Mouse (Mus musculus) stomach, embryonic 16.5 days (tissue): Measurements from ENCODE around the gene Eno4. TPM values are rescaled to one million over a fixed set of nuclear protein-coding genes. Genes with fewer than 3 reads are reported as not detected.

Experiments
- ATAC-seq: fragments of 200-750 bp; cut with Nextera tagmentation; 2 replicates; pipeline ENCODE4 v1.8.0; 2017; ENCODE audit warnings: moderate number of reproducible peaks, moderate TSS enrichment; ENCODE audit not compliant: insufficient read depth, low FRiP score
- H3K27ac ChIP-seq: fragments of 300-500 bp; sonication (generic); 2 replicates; pipeline ENCODE4 v1.5.1; 2014; ENCODE audit warnings: low read length
- H3K27me3 ChIP-seq: fragments of 300-500 bp; sonication (generic); 2 replicates; pipeline ENCODE4 v1.6.1; 2014; ENCODE audit warnings: low read length, control low read depth, mixed read lengths; ENCODE audit not compliant: control insufficient read depth, insufficient read depth
- H3K36me3 ChIP-seq: fragments of 300-500 bp; sonication (generic); 2 replicates; pipeline ENCODE4 v1.6.1; 2014; ENCODE audit warnings: low read length; ENCODE audit not compliant: control insufficient read depth, insufficient read depth
- H3K4me1 ChIP-seq: fragments of 300-500 bp; sonication (generic); 2 replicates; pipeline ENCODE4 v1.6.1; 2014; ENCODE audit warnings: low read length, control low read depth, mixed read lengths; ENCODE audit not compliant: control insufficient read depth, insufficient read depth
- H3K4me2 ChIP-seq: fragments of 300-500 bp; sonication (generic); 2 replicates; pipeline ENCODE4 v1.6.1; 2014; ENCODE audit warnings: low read depth, low read length, mixed read lengths
- H3K4me3 ChIP-seq: fragments of 300-500 bp; sonication (generic); replicated peaks from 2 replicates; pipeline ENCODE4 v1.5.1; 2014; ENCODE audit warnings: mild to moderate bottlenecking, low read length
- H3K9ac ChIP-seq: fragments of 300-500 bp; sonication (generic); 2 replicates; pipeline ENCODE4 v1.6.1; 2014; ENCODE audit warnings: low read length
- H3K9me3 ChIP-seq: fragments of 300-500 bp; sonication (generic); replicated peaks from 2 replicates; pipeline ENCODE4 v1.6.1; 2016; ENCODE audit warnings: low read length, control low read depth; ENCODE audit not compliant: control insufficient read depth
- WGBS: fragments of 180-500 bp; shearing (Covaris S2); extraction: QIAGEN DNeasy Blood & Tissue Kit; methylation state at CpG from one replicate; pipeline ENCODE4 v1.1.7; 2014; 5-methylcytosine and 5-hydroxymethylcytosine counted together
- polyA plus RNA-seq: library from polyadenylated mRNA; unstranded; fragments of >200 nt; fragmentation: Nextera tagmentation; extraction: Ambion mirVana; gene quantifications from 2 replicates; pipeline ENCODE4 v1.2.1, GENCODE M21; 2015

Gene Eno4
- polyA plus RNA-seq, 1 experiment from 2014 or later: 0.21 TPM

GRCm38 (mm10) chr19:58911386-58911785, 31.8 kb upstream of the Eno4 start:
- ATAC-seq: peak; percentile 62; the same call in 1 of the 2 replicates
- Histone ChIP-seq H3K4me3 (peak overlapping the region; percentile 40), H3K27ac (no peak overlapping the region), H3K9ac (peak overlapping the region; percentile 42), H3K9me3 (no peaks in the 10 kb centered on the region), H3K27me3 (no peaks in the 10 kb centered on the region), H3K4me1 (no peaks in the 10 kb centered on the region), H3K4me2 (peak overlapping the region; percentile 51), H3K36me3 (no peaks in the 10 kb centered on the region)
- 10% methylated on average over 9 of the region's 9 CpGs for WGBS

GRCm38 (mm10) chr19:58913301-58913700, 29.9 kb upstream of the Eno4 start:
- H3K36me3 ChIP-seq: no peaks in the 10 kb centered on the region

GRCm38 (mm10) chr19:58918597-58918996, 24.6 kb upstream of the Eno4 start:
- 5% methylated on average over 11 of the region's 11 CpGs for WGBS
- no peaks in the 10 kb centered on the region; the same call in 1 of the 2 replicates for H3K4me1 ChIP-seq

More at GRCm38 (mm10) chr19:58913301-58913700, 29.9 kb upstream of the Eno4 start:
- Histone ChIP-seq H3K4me3 (no peak overlapping the region), H3K9me3 (no peaks in the 10 kb centered on the region), H3K9ac (no peak overlapping the region), H3K27me3 (no peaks in the 10 kb centered on the region), H3K4me1 (no peaks in the 10 kb centered on the region), H3K27ac (no peak overlapping the region), H3K4me2 (no peak overlapping the region)
- WGBS: 88% methylated on average over 6 of the region's 6 CpGs
- no peak for ATAC-seq

DNA sequence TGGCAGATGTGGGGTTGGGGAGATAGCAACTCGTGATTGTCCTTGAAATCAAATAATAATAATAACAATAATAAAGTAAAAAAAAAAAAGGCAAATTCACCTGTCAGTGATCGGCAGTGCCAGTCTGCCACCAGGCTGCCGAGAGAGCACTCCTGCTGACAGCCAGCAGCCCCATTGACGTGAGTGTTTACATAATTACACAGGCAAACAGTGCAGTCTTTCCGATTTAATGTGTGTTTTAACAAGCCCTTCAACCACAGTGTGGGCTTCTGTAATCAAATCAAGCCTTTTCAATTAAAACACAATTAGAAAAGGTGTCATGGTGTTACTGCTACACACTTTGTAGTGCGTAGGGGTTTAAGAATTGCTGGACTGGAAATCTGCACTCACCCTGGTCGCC, 24.1 kb upstream of the Eno4 start:
- Histone ChIP-seq H3K4me3 (peak overlapping the region; percentile 20), H3K4me2 (peak overlapping the region; percentile 37), H3K36me3 (no peaks in the 10 kb centered on the region), H3K9ac (no peak overlapping the region), H3K4me1 (no peaks in the 10 kb centered on the region; the same call in 1 of the 2 replicates), H3K9me3 (no peaks in the 10 kb centered on the region), H3K27ac (no peak overlapping the region), H3K27me3 (no peaks in the 10 kb centered on the region)
- no peak for ATAC-seq
- WGBS: 16% methylated on average over 7 of the region's 7 CpGs

More at GRCm38 (mm10) chr19:58918597-58918996, 24.6 kb upstream of the Eno4 start:
- H3K27me3 ChIP-seq: no peaks in the 10 kb centered on the region
- H3K9me3 ChIP-seq: no peaks in the 10 kb centered on the region
- peak overlapping the region; percentile 37 for H3K4me2 ChIP-seq
- ATAC-seq: no peak
- H3K36me3 ChIP-seq: no peaks in the 10 kb centered on the region
- peak overlapping the region; percentile 20 for H3K4me3 ChIP-seq
- 0 out of 2 replicates have a peak overlapping the region, but pooled peaks have one; percentile 13 for H3K9ac ChIP-seq
- no peak overlapping the region for H3K27ac ChIP-seq

DNA sequence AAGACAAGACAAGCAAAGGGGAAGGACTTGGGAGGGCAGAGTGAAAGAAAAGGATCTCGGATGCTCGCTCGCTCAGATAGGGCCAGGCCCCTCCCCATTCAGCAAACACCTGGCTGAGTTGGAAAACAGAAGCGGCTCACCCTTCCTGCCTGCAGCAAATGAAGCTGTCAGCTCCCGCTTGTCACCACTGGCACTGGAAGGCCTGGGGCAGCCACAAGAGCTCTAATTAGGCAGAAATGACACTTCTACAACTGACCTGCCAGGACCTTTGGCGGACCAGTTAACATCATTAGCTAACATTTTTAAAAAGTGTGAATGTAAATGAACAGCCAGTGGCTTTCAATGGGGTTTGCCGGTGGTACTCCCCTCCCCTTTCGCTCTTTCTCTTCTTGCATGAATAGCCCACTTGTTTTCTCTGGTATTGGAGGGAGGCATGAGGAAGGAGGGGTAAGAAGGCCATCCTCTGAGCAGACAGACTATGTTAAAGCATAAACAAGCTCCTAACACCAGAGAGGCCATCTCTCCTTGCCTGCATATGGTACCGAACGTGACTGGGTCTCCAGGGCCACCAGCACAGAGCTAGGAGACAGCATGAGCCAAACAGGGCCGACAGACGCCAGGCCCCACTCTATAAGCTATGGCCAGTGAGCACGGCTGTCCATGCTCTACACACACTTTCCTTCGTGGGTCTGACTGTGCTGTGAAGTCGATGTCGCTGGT, 12.0 kb upstream of the Eno4 start:
- H3K9ac ChIP-seq: no peak overlapping the region
- WGBS: 33% methylated on average over 16 of the region's 16 CpGs
- H3K36me3 ChIP-seq: no peaks in the 10 kb centered on the region
- no peaks in the 10 kb centered on the region for H3K9me3 ChIP-seq
- H3K4me3 ChIP-seq: no peak overlapping the region
- no peak for ATAC-seq
- peaks cover 22% of the 10 kb centered on the region for H3K27me3 ChIP-seq
- H3K4me1 ChIP-seq: peaks cover 3% of the 10 kb centered on the region; the same call in 1 of the 2 replicates
- no peak overlapping the region for H3K4me2 ChIP-seq
- H3K27ac ChIP-seq: no peak overlapping the region

GRCm38 (mm10) chr19:58933062-58933461, 10.2 kb upstream of the Eno4 start:
- no peak for ATAC-seq
- Histone ChIP-seq H3K9ac (no peak overlapping the region), H3K9me3 (no peaks in the 10 kb centered on the region), H3K27ac (no peak overlapping the region), H3K4me1 (peaks cover 3% of the 10 kb centered on the region; the same call in 1 of the 2 replicates), H3K4me3 (no peak overlapping the region), H3K4me2 (no peak overlapping the region), H3K27me3 (peaks cover 22% of the 10 kb centered on the region), H3K36me3 (no peaks in the 10 kb centered on the region)
- WGBS: 35% methylated on average over 4 of the region's 4 CpGs

DNA sequence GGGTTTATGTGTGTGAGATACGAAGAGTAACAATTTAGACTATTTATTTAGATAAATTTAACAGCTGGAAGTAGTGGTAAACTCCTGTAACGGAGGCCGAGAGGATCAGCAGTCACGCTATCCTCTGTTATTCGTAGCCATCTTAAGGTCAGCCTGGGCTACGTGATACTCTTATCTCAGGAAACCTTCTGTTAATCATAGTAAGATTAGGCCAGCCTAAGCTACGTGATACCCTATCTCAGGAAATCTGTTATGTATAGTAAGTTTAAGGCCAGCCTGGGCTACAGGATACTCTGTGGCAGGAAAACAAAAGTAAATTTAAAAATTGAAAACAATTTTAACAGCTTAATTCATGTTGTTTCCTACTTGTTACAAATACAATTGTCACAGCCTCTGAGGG, 2.7 kb downstream of the Eno4 start:
- no peak overlapping the region for H3K4me3 ChIP-seq
- H3K9ac ChIP-seq: no peak overlapping the region
- H3K9me3 ChIP-seq: no peaks in the 10 kb centered on the region
- 84% methylated on average over 7 of the region's 7 CpGs for WGBS
- peaks cover 4% of the 10 kb centered on the region for H3K4me1 ChIP-seq
- no peak for ATAC-seq
- H3K4me2 ChIP-seq: no peak overlapping the region
- H3K27me3 ChIP-seq: no peaks in the 10 kb centered on the region
- H3K36me3 ChIP-seq: no peaks in the 10 kb centered on the region
- no peak overlapping the region for H3K27ac ChIP-seq

DNA sequence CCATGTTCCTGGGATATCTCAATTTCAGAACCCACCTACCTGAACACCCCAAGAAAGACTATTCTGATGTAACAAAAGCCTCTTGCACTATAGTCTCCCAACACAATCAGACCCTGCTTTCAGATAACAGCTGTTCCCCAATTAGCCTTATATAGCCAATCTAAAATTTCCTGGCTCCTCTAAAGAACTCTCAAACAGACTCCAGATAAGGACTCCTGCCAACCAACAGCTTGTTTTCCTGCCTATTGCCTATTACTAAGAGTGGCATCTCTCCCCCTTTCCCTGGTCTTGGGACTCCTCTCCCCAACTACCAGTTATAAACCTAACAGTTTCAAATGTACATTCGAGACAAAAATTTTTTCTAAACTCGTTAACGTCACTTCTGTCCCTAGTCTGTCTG, 8.3 kb downstream of the Eno4 start:
- Histone ChIP-seq H3K9me3 (no peaks in the 10 kb centered on the region), H3K4me2 (no peak overlapping the region), H3K27ac (no peak overlapping the region), H3K4me1 (no peaks in the 10 kb centered on the region), H3K27me3 (no peaks in the 10 kb centered on the region), H3K9ac (no peak overlapping the region), H3K36me3 (no peaks in the 10 kb centered on the region), H3K4me3 (no peak overlapping the region)
- 89% methylated on average over 3 of the region's 3 CpGs for WGBS
- ATAC-seq: no peak

- Histone ChIP-seq H3K4me2 (no peak overlapping the region), H3K4me1 (no peaks in the 10 kb centered on the region), H3K36me3 (no peaks in the 10 kb centered on the region), H3K27ac (no peak overlapping the region), H3K9me3 (no peaks in the 10 kb centered on the region), H3K27me3 (no peaks in the 10 kb centered on the region), H3K9ac (no peak overlapping the region), H3K4me3 (no peak overlapping the region)
- ATAC-seq: no peak
- WGBS: 67% methylated on average over 13 of the region's 13 CpGs
Observed at GRCm38 (mm10) chr19:58952236-58952635, 9.0 kb downstream of the Eno4 start.
